Mouse (Mus musculus): ENCODE data around the gene D13Ertd608e.
"Not testable (repeated sequence)": the region's sequence is repeated elsewhere in the genome, so short reads cannot be mapped to it uniquely, and the experiment has no call there.

Gene D13Ertd608e

GRCm38 (mm10) chr13:119835320-119836056 is at the start of gene D13Ertd608e:
TSS of gene D13Ertd608e (plus strand) at chr13:119836006.
- DNase-seq (ENCODE audit: low spot score), result peak; percentile 60

GRCm38 (mm10) chr13:119789851-119790717 is 45.7 kb upstream of the D13Ertd608e start:
- DNase-seq (ENCODE audit: low spot score), result peak; percentile 59

- peak; percentile 96 for DNase-seq (ENCODE audit: low spot score)
Observed at GRCm38 (mm10) chr13:119790761-119791579, 44.8 kb upstream of the D13Ertd608e start, which contains the start of gene Zfp131. TSS of gene Zfp131 (minus strand) at chr13:119790889.

GRCm38 (mm10) chr13:119791580-119792135 is 44.1 kb upstream of the D13Ertd608e start:
- DNase-seq (ENCODE audit: low spot score), result peak; percentile 55

GRCm38 (mm10) chr13:119792791-119793404 is 42.9 kb upstream of the D13Ertd608e start:
- DNase-seq (ENCODE audit: low spot score), result no peak

GRCm38 (mm10) chr13:119797656-119798055 is 38.1 kb upstream of the D13Ertd608e start:
- DNase-seq (ENCODE audit: low spot score), result no peak

GRCm38 (mm10) chr13:119808937-119809336 is 26.9 kb upstream of the D13Ertd608e start:
- no peak for DNase-seq (ENCODE audit: low spot score)

GRCm38 (mm10) chr13:119810031-119810430 is 25.8 kb upstream of the D13Ertd608e start:
- no peak for DNase-seq (ENCODE audit: low spot score)

GRCm38 (mm10) chr13:119816798-119817197 is 19.0 kb upstream of the D13Ertd608e start:
- no peak for DNase-seq (ENCODE audit: low spot score)

- DNase-seq (ENCODE audit: low spot score), result no peak
Observed at GRCm38 (mm10) chr13:119817579-119818206, 18.1 kb upstream of the D13Ertd608e start.

GRCm38 (mm10) chr13:119830116-119830515 is 5.7 kb upstream of the D13Ertd608e start, which contains the start of gene AF067063:
TSS of gene AF067063 (minus strand) at chr13:119830216.
- DNase-seq (ENCODE audit: low spot score), result not testable (repeated sequence)

- DNase-seq (ENCODE audit: low spot score), result peak; percentile 56
Observed at GRCm38 (mm10) chr13:119836324-119836811, 562 bp downstream of the D13Ertd608e start.

GRCm38 (mm10) chr13:119837719-119838337 is 2.0 kb downstream of the D13Ertd608e start:
- DNase-seq (ENCODE audit: low spot score), result peak; percentile 69

- DNase-seq (ENCODE audit: low spot score), result peak; percentile 10
Observed at GRCm38 (mm10) chr13:119839982-119840381, 4.2 kb downstream of the D13Ertd608e start.

- not testable (repeated sequence) for DNase-seq (ENCODE audit: low spot score)
Observed at GRCm38 (mm10) chr13:119862399-119862798, 26.6 kb downstream of the D13Ertd608e start.

GRCm38 (mm10) chr13:119864395-119864999 is 28.7 kb downstream of the D13Ertd608e start:
- not testable (repeated sequence) for DNase-seq (ENCODE audit: low spot score)

GRCm38 (mm10) chr13:119886896-119887295 is 51.1 kb downstream of the D13Ertd608e start:
- peak; percentile 17 for DNase-seq (ENCODE audit: low spot score)

GRCm38 (mm10) chr13:119894685-119895084 is 58.9 kb downstream of the D13Ertd608e start, which contains the start of gene Tcstv1:
TSS of gene Tcstv1 (minus strand) at chr13:119894785.
- DNase-seq (ENCODE audit: low spot score), result not testable (repeated sequence)
